Mouse (Mus musculus): Measurements from ENCODE around the gene Slc6a8.

Slc6a8 gene

GRCm38 (mm10) chrX:73672879-73673618 is at the start of gene Slc6a8:
Slc6a8 (plus strand) TSS chrX:73673150.
- DNase-seq (ENCODE audit: low read depth, low spot score), result peak; percentile 72

- DNase-seq (ENCODE audit: low read depth, low spot score), result no peak
Observed at GRCm38 (mm10) chrX:73626981-73627380, 46.0 kb upstream of the Slc6a8 start.

GRCm38 (mm10) chrX:73635425-73635824 is 37.5 kb upstream of the Slc6a8 start:
- peak; percentile 16 for DNase-seq (ENCODE audit: low read depth, low spot score)

GRCm38 (mm10) chrX:73637415-73637814 is 35.5 kb upstream of the Slc6a8 start:
- peak; percentile 47 for DNase-seq (ENCODE audit: low read depth, low spot score)

GRCm38 (mm10) chrX:73639255-73639675 is 33.7 kb upstream of the Slc6a8 start, which contains the start of gene Dusp9:
Dusp9 (plus strand) TSS chrX:73639419.
- DNase-seq (ENCODE audit: low read depth, low spot score), result peak; percentile 88

- DNase-seq (ENCODE audit: low read depth, low spot score), result no peak
Observed at GRCm38 (mm10) chrX:73639901-73640469, 33.0 kb upstream of the Slc6a8 start.

- peak; percentile 58 for DNase-seq (ENCODE audit: low read depth, low spot score)
Observed at GRCm38 (mm10) chrX:73645121-73645520, 27.8 kb upstream of the Slc6a8 start.

GRCm38 (mm10) chrX:73650869-73651268 is 22.1 kb upstream of the Slc6a8 start:
- no peak for DNase-seq (ENCODE audit: low read depth, low spot score)

- no peak for DNase-seq (ENCODE audit: low read depth, low spot score)
Observed at GRCm38 (mm10) chrX:73653392-73653791, 19.6 kb upstream of the Slc6a8 start.

- peak; percentile 77 for DNase-seq (ENCODE audit: low read depth, low spot score)
Observed at GRCm38 (mm10) chrX:73654177-73654576, 18.8 kb upstream of the Slc6a8 start.

GRCm38 (mm10) chrX:73655529-73655928 is 17.4 kb upstream of the Slc6a8 start:
- no peak for DNase-seq (ENCODE audit: low read depth, low spot score)

- no peak for DNase-seq (ENCODE audit: low read depth, low spot score)
Observed at GRCm38 (mm10) chrX:73658391-73658790, 14.6 kb upstream of the Slc6a8 start.

- no peak for DNase-seq (ENCODE audit: low read depth, low spot score)
Observed at GRCm38 (mm10) chrX:73658936-73659574, 13.9 kb upstream of the Slc6a8 start.

GRCm38 (mm10) chrX:73659575-73660283 is 13.2 kb upstream of the Slc6a8 start, which contains the start of gene Pnck:
Pnck (minus strand) TSS chrX:73660117.
- no peak for DNase-seq (ENCODE audit: low read depth, low spot score)

- no peak for DNase-seq (ENCODE audit: low read depth, low spot score)
Observed at GRCm38 (mm10) chrX:73660284-73660665, 12.7 kb upstream of the Slc6a8 start.

GRCm38 (mm10) chrX:73663143-73663542 is 9.8 kb upstream of the Slc6a8 start:
- no peak for DNase-seq (ENCODE audit: low read depth, low spot score)

- peak; percentile 83 for DNase-seq (ENCODE audit: low read depth, low spot score)
Observed at GRCm38 (mm10) chrX:73672031-73672431, 919 bp upstream of the Slc6a8 start.

- no peak for DNase-seq (ENCODE audit: low read depth, low spot score)
Observed at GRCm38 (mm10) chrX:73673619-73673967, 643 bp downstream of the Slc6a8 start.

GRCm38 (mm10) chrX:73673968-73674661 is 1.2 kb downstream of the Slc6a8 start:
- DNase-seq (ENCODE audit: low read depth, low spot score), result no peak

- no peak for DNase-seq (ENCODE audit: low read depth, low spot score)
Observed at GRCm38 (mm10) chrX:73675231-73675630, 2.3 kb downstream of the Slc6a8 start.

GRCm38 (mm10) chrX:73676668-73677067 is 3.7 kb downstream of the Slc6a8 start:
- no peak for DNase-seq (ENCODE audit: low read depth, low spot score)

Measured in R1 (cell line).